Comparison of ENCODE assay signal across 23 mouse cellular contexts in genomic region chrX:49002892-49003291, GRCm38 (mm10).
DNase-seq lines count a peak whose midpoint lies in the region; ATAC-seq and TF ChIP-seq lines count a peak whose summit lies in the region.
"Had no signal": no experiment of that assay in that cellular context is flagged by ENCODE, and none has a peak within 500 bp of the region (broad histone marks: within the 10 kb centered on the region; RNA-seq: fewer than 3 reads in every experiment).

No protein-coding gene starts in this region.

- TF ChIP-seq CTCF in G1E (IDR thresholded peaks at IDR 0.05; ENCODE audit: low read depth, low read length) (no peak), MEL (IDR thresholded peaks at IDR 0.05 in 2 of 3, conservative IDR thresholded peaks at IDR 0.05 in 1 of 3; ENCODE audit: control insufficient read depth in 1 of 3, insufficient read depth in 1 of 3, low read depth in 2 of 3, low read length in 3 of 3, poor library complexity in 1 of 3, severe bottlenecking in 1 of 3) (no peak)

- no peak for TF ChIP-seq POLR2A in MEL (IDR thresholded peaks at IDR 0.05; ENCODE audit: control insufficient read depth in 1 of 2, insufficient read depth in 1 of 2, low read depth in 1 of 2, low read length in 2 of 2, poor library complexity in 1 of 2)

- H3K4me1 ChIP-seq in G1E (ENCODE audit: insufficient read depth, low read depth, low read length) (no peaks in the 10 kb centered on the region; the same call in 1 of the 2 replicates), MEL (ENCODE audit: control insufficient read depth in 1 of 2, insufficient read depth in 2 of 2, low read length in 2 of 2) (peaks cover 0 to 2% of the 10 kb centered on the region in 2 experiments; a peak in 2 of 4 replicates)

- peak overlapping the region; percentile 32; the same call in 1 of the 2 replicates for H3K27ac ChIP-seq in MEL (ENCODE audit: control insufficient read depth, low read depth, low read length)

- H3K27me3 ChIP-seq in G1E (ENCODE audit: insufficient read depth, low read length) (no peaks in the 10 kb centered on the region), MEL (ENCODE audit: control insufficient read depth in 1 of 2, insufficient read depth in 2 of 2, low read length in 2 of 2) (no peaks in the 10 kb centered on the region)
- H3K27me3 ChIP-seq: CH12.LX had no signal

- H3K36me3 ChIP-seq in G1E (replicated peaks) (no peaks in the 10 kb centered on the region), MEL (ENCODE audit: control insufficient read depth in 1 of 2, insufficient read depth in 2 of 2, low read length in 2 of 2) (peaks cover 0 to 8% of the 10 kb centered on the region in 2 experiments; a peak in 2 of 4 replicates)

- H3K4me3 ChIP-seq in G1E (ENCODE audit: low read depth, low read length): no peak overlapping the region
- H3K4me3 ChIP-seq in MEL (ENCODE audit: control insufficient read depth in 1 of 2, insufficient read depth in 1 of 2, low read depth in 2 of 2, low read length in 2 of 2): no peak overlapping the region

- TF ChIP-seq EP300 in MEL (IDR thresholded peaks at IDR 0.05; ENCODE audit: low read depth in 1 of 2, low read length in 2 of 2): peak; percentile 63 to 74

- TF ChIP-seq RAD21 in MEL (IDR thresholded peaks at IDR 0.05; ENCODE audit: low read depth, low read length): no peak

- H3K9me3 ChIP-seq in G1E (replicated peaks) (no peaks in the 10 kb centered on the region), MEL (replicated peaks; ENCODE audit: insufficient read depth, low read length) (no peaks in the 10 kb centered on the region)

- peak; percentile 95 for ATAC-seq in G1E (ENCODE audit: extremely low read depth, insufficient number of reproducible peaks, low FRiP score, poor library complexity, severe bottlenecking)
- ATAC-seq: activated CD4-positive, CD25-positive, alpha-beta regulatory T cell, adult 4 months; CD4-positive, CD25-positive, alpha-beta regulatory T cell, adult 4 months; Patski had no signal

- H3K9ac ChIP-seq in MEL (ENCODE audit: control insufficient read depth, low read depth, low read length, poor library complexity, severe bottlenecking): no peak overlapping the region

- H3K79me2 ChIP-seq in MEL (ENCODE audit: control insufficient read depth, insufficient read depth, low read length, poor library complexity): no peaks in the 10 kb centered on the region

- no peak for DNase-seq in G1E (ENCODE audit: low spot score)
- peak; percentile 67 for DNase-seq in MEL (ENCODE audit: low read depth, low spot score)
- peak; percentile 30 for DNase-seq in MEL-GATA-1-ER (ENCODE audit: extremely low read depth, low read depth)
- no peak for DNase-seq in cerebellum, adult 9-10 months
- no peak for DNase-seq in layer of hippocampus, adult 8-10 months (ENCODE audit: low spot score in 2 of 2)
- DNase-seq in lung, postnatal 36 days: no peak
- DNase-seq: adrenal gland, adult 2 months; adrenal gland, adult 8-10 months; adrenal gland, postnatal 10 days; adrenal gland, postnatal 14 days; adrenal gland, postnatal 25 days; adrenal gland, postnatal 36 days; B cell, adult 2 months; cerebellum, adult 11 months; cerebellum, adult 11-12 months; cerebellum, adult 18-20 months; cerebellum, adult 2 months; cerebellum, adult 8-10 months; cerebellum, adult 9-11 months had no signal

TF ChIP-seq in MEL, 35 proteins besides CTCF, POLR2A, EP300 and RAD21:
- TF ChIP-seq E2F4 (IDR thresholded peaks at IDR 0.05; ENCODE audit: borderline replicate concordance, low read depth, low read length): no peak
- 0 out of 2 replicates have a peak, but pooled peaks have one; percentile 22 for TF ChIP-seq HCFC1 (IDR thresholded peaks at IDR 0.05; ENCODE audit: low read depth, low read length)
- no peak for TF ChIP-seq TBP (IDR thresholded peaks at IDR 0.05; ENCODE audit: low read depth, low read length)
- TF ChIP-seq TAL1 (IDR thresholded peaks at IDR 0.05; ENCODE audit: low read length): no peak
- peak; percentile 59; the same call in 1 of the 2 replicates for TF ChIP-seq TCF12 (IDR thresholded peaks at IDR 0.05; ENCODE audit: low read depth, low read length)
- no peak; the same call in 1 of the 2 replicates for TF ChIP-seq RCOR1 (IDR thresholded peaks at IDR 0.05; ENCODE audit: low read depth, low read length)
- TF ChIP-seq NELFE (IDR thresholded peaks at IDR 0.05; ENCODE audit: low read depth, low read length): no peak
- TF ChIP-seq ZMIZ1 (IDR thresholded peaks at IDR 0.05; ENCODE audit: low read depth, low read length): no peak
- TF ChIP-seq NRF1 (IDR thresholded peaks at IDR 0.05; ENCODE audit: insufficient read depth, low read depth, low read length, poor library complexity, severe bottlenecking): no peak
- TF ChIP-seq MAZ (IDR thresholded peaks at IDR 0.05; ENCODE audit: low read depth, low read length): no peak
- peak; percentile 36; the same call in 1 of the 2 replicates for TF ChIP-seq SIN3A (IDR thresholded peaks at IDR 0.05; ENCODE audit: low read length)
- TF ChIP-seq MYB (IDR thresholded peaks at IDR 0.05; ENCODE audit: low read depth, low read length): no peak
- peak; percentile 87 for TF ChIP-seq GATA1 (IDR thresholded peaks at IDR 0.05; ENCODE audit: low read depth, low read length)
- no peak for TF ChIP-seq KAT2A (conservative IDR thresholded peaks at IDR 0.05; ENCODE audit: low read depth, low read length)
- TF ChIP-seq MXI1 (IDR thresholded peaks at IDR 0.05; ENCODE audit: low read depth, low read length): peak; percentile 67
- peak; percentile 37; the same call in 1 of the 2 replicates for TF ChIP-seq BHLHE40 (IDR thresholded peaks at IDR 0.05; ENCODE audit: borderline replicate concordance, low read depth, low read length)
- 0 out of 2 replicates have a peak, but pooled peaks have one; percentile 41 for TF ChIP-seq ELF1 (IDR thresholded peaks at IDR 0.05; ENCODE audit: low read depth, low read length)
- TF ChIP-seq CHD1 (IDR thresholded peaks at IDR 0.05; ENCODE audit: low read depth, low read length): no peak
- peak; percentile 69 for TF ChIP-seq MAX (IDR thresholded peaks at IDR 0.05; ENCODE audit: low read length)
- TF ChIP-seq MYC (IDR thresholded peaks at IDR 0.05; ENCODE audit: low read depth, low read length): peak; percentile 86
- no peak for TF ChIP-seq USF2 (IDR thresholded peaks at IDR 0.05; ENCODE audit: borderline replicate concordance in 1 of 2, insufficient read depth in 1 of 2, low read depth in 1 of 2, low read length in 2 of 2)
- TF ChIP-seq MEF2A (IDR thresholded peaks at IDR 0.05; ENCODE audit: extremely low read depth, insufficient replicate concordance, low read depth, low read length, poor library complexity, severe bottlenecking): no peak
- peak; percentile 41; the same call in 1 of the 2 replicates for TF ChIP-seq ETS1 (IDR thresholded peaks at IDR 0.05; ENCODE audit: low read depth, low read length)
TF ChIP-seq in MEL: peak in this region for 10.

Comparison
In these comparisons a context has a peak if more than half of its experiments do, and no peak if none do; other contexts are left out.
1. DNase-seq: peak in MEL (single experiment) and MEL-GATA-1-ER (single experiment); none in G1E (single experiment), cerebellum, adult 9-10 months (single experiment), layer of hippocampus, adult 8-10 months (0 of 2) and lung, postnatal 36 days (single experiment).